Mouse (Mus musculus) lung, adult 2 months (tissue): ENCODE results near the gene Pde4d.

Source experiments
- CTCF ChIP-seq: fragments of 200-500 bp; IDR thresholded peaks from 2 replicates; pipeline ENCODE4 v1.5.1; 2011; ENCODE audit warnings: mild to moderate bottlenecking, low read length, control low read depth; ENCODE audit not compliant: insufficient read depth
- POLR2A ChIP-seq: fragments of 200-500 bp; IDR thresholded peaks from 2 replicates; pipeline ENCODE4 v1.6.1; 2011; ENCODE audit warnings: low read depth, mild to moderate bottlenecking, control low read depth, low read length, borderline replicate concordance; ENCODE audit errors: extremely low read depth

DNA sequence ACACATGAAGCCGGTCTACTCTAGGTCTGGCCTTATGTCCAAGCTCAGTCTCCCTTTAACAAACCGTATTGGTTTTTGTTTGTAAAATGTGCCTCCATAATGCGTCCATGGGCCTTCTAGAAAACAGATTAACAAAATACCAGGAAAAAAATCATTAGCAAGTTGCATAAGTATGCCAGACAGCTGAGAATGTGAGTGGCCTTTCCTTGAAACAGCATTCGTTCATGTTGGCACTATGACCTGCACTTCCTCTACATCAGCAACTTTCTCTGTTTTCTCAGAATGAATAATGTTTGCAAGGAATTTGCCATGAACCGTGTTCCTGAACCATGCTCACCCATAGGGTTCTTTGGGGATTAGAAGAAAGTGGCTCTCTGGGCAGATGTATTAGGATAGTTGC, 998.4 kb downstream of the Pde4d start:
- no peak for TF ChIP-seq POLR2A
- TF ChIP-seq CTCF, result no peak
